Mouse (Mus musculus) CH12.LX (cell line): ENCODE data around the gene Hspa12a.

ENCODE experiments used
- CTCF ChIP-seq, 2 experiments: IDR thresholded peaks in 1 of 2; conservative IDR thresholded peaks in 1 of 2; 2 replicates each; pipeline ENCODE4 v1.5.1; 2011 to 2012; ENCODE audit warnings: low read depth in 2 of 2, low read length in 2 of 2, improper control_type of control experiment in 1 of 2, inconsistent platforms in 1 of 2, mild to moderate bottlenecking in 1 of 2, moderate library complexity in 1 of 2
- KAT2A ChIP-seq: IDR thresholded peaks from 2 replicates; pipeline ENCODE4 v1.6.1; 2012; ENCODE audit warnings: low read length, improper control_type of control experiment, inconsistent platforms; ENCODE audit not compliant: insufficient replicate concordance
- MAFK ChIP-seq: IDR thresholded peaks from 2 replicates; pipeline ENCODE4 v1.6.1; 2011; ENCODE audit warnings: low read length, improper control_type of control experiment; ENCODE audit not compliant: insufficient replicate concordance
- POLR2AphosphoS2 ChIP-seq: IDR thresholded peaks from 2 replicates; pipeline ENCODE4 v1.6.1; 2011; ENCODE audit warnings: low read depth, low read length, improper control_type of control experiment
- SIN3A ChIP-seq: IDR thresholded peaks from 2 replicates; pipeline ENCODE4 v1.6.1; 2012; ENCODE audit warnings: low read length, improper control_type of control experiment, inconsistent platforms
- USF1 ChIP-seq: IDR thresholded peaks from 2 replicates; pipeline ENCODE4 v1.6.1; 2014; ENCODE audit warnings: low read depth, mild to moderate bottlenecking, inconsistent platforms, low read length, improper control_type of control experiment

GRCm38 (mm10) chr19:58806364-58806763 is 137.1 kb downstream of the Hspa12a start:
- TF ChIP-seq SIN3A (no peak), USF1 (no peak), KAT2A (no peak), POLR2AphosphoS2 (no peak), CTCF (conservative IDR thresholded peaks at IDR 0.05 in 1 of 2, IDR thresholded peaks at IDR 0.05 in 1 of 2; ENCODE audit: low read depth in 2 of 2, low read length in 2 of 2) (peak; percentile 38 to 93; a peak in 3 of 4 replicates), MAFK (no peak)
